Mouse (Mus musculus): Measurements from ENCODE around the gene Setmar.

- TF ChIP-seq POLR2A (IDR thresholded peaks at IDR 0.05; ENCODE audit: low read depth, low read length), result no peak
- no peak for TF ChIP-seq CTCF (IDR thresholded peaks at IDR 0.05; ENCODE audit: extremely low read depth, insufficient read depth, insufficient read length, insufficient replicate concordance)
Measured at GRCm38 (mm10) chr6:108064918-108065526, at the start of gene Setmar.
